Mouse (Mus musculus) cerebellum, adult 9-10 months (tissue): ENCODE data around the gene Tmem233.

Experiments used
- DNase-seq: peaks from one replicate; pipeline ENCODE4 v3.0.0; 2022

The Tmem233 gene

GRCm38 (mm10) chr5:116026561-116026960 is 56.5 kb downstream of the Tmem233 start:
- no peak for DNase-seq

DNA sequence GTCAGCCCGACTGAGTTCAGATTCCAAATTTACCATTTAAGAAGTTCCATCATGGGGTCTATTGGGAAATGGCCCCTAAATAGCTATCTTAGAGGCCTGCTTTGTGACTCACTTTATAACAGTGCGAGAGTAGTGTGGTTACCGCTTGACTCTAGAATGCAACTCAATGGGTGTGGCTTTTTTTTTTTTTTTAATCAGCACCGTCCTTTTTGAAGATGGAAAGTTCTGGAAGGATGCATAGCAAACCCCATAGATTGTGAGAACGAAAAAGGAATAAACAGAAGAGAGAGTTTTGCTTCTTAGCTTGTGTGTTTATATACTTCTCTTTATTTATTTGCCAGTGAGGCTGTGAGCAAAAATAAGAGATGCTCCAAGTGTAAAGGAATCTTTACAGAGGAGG is 56.9 kb downstream of the Tmem233 start:
- no peak for DNase-seq

- DNase-seq, result peak; percentile 90
Measured at GRCm38 (mm10) chr5:116024327-116024739, 58.7 kb downstream of the Tmem233 start, which contains the start of gene Prkab1. Gene Prkab1, minus strand, starts transcription at chr5:116024508.

GRCm38 (mm10) chr5:116023821-116024284 is 59.2 kb downstream of the Tmem233 start:
- DNase-seq, result peak; percentile 45

- peak; percentile 28 for DNase-seq
Measured at GRCm38 (mm10) chr5:116023251-116023661, 59.8 kb downstream of the Tmem233 start.

- DNase-seq, result no peak
Measured at GRCm38 (mm10) chr5:116022658-116023200, 60.3 kb downstream of the Tmem233 start.

DNA sequence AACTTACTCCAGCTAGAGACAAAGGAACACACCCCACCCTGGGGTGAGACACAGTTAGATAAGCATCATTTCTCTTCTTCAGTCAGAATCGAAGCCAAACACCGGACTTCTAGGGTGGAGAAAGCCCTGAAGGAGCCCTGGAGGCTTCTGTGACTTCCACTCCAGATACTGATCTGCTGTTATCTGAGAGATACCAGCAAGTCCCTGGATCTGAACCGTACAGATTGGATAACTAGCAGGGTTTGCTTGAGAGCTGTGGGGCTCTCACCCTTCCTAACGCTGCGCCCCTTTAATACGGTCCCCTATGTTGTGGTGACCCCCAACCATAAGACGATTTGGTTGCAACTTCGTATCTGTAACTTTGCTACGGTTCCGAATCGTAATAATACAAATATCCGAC is 60.9 kb downstream of the Tmem233 start:
- DNase-seq, result no peak

- DNase-seq, result no peak
Measured at GRCm38 (mm10) chr5:116021552-116021951, 61.5 kb downstream of the Tmem233 start.

DNA sequence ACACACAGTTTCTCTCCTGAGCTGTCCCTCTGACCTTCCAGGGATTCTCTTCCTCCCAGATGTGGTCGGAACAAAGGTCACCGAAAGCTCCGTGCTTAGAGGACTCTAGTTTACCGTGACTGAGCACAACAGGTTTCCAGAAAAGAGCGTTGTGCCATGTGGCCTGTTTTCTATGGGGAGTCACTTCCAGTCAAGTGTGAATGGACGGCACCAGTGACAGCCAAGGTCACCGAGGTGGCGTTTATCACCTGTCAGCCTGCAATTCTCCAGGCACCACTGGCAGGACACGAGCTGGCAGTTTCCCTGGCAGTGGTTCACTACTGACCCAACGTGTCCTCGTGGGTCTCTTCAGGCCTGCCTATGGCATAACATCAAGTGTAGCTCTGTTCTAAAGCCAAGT is 63.7 kb downstream of the Tmem233 start:
- DNase-seq, result no peak

GRCm38 (mm10) chr5:116018784-116019183 is 64.3 kb downstream of the Tmem233 start:
- DNase-seq, result no peak

GRCm38 (mm10) chr5:116018196-116018595 is 64.8 kb downstream of the Tmem233 start:
- DNase-seq, result no peak

- no peak for DNase-seq
Measured at GRCm38 (mm10) chr5:116017391-116017790, 65.7 kb downstream of the Tmem233 start.

GRCm38 (mm10) chr5:116016542-116016941 is 66.5 kb downstream of the Tmem233 start:
- no peak for DNase-seq

DNA sequence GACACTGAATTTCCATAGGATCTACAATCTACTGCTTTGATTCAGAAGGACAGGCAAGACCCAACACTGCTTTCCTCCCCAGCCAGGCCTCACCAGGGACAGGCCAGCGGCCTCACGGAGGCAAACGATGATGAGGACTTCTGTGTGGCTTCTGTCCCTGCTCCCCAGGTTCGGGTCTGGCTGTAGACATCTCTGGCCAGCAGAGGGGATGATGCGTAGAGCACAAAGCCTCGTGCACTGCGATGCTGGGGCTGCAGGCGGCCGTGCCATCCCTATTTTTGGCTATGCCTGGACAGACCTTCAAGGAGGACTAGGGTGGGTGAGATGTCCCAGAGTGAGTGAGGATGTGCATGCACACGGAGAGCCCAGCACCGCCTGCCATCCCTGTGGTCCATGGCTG is 68.8 kb downstream of the Tmem233 start:
- no peak for DNase-seq

- no peak for DNase-seq
Measured at GRCm38 (mm10) chr5:116013821-116014220, 69.2 kb downstream of the Tmem233 start.

DNA sequence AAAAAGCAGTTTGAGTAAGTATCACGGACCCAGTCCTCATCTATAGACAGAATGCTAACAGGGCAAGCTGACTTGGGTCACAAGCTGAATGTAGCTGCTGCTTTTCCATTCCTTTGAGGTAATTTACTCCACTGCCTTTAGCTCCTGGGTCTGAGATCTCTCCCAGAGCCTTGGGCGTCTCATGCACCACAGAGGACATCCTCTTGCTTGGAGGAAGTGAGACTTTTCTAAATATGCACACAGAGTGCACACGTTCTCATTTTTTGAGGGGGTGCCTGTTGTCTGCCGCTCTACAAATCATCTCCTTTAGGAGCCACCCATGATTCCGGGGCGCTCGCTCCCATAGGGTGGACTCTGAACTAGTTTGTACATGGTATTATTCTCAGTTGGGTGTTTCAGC is 70.5 kb downstream of the Tmem233 start:
- no peak for DNase-seq

DNA sequence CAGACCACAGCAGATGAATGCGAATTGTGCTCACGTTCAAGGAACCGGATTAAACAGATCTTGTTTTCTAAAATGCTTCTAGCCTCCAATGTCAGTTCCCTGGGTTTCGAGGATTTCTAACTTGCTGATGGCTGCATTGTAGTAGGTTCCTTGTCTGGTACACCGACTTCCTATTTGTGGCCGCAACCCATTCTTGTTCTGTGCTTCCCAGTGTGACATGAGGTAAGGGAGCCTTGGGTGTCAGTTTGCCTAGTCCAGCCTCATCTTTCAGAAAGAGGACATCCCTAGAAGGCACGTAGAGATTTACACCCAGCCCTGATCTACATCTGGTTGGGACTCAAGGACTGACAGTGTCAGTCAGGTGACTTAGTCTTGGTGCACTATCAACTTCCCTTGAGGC is 71.3 kb downstream of the Tmem233 start:
- DNase-seq, result no peak

- no peak for DNase-seq
Measured at GRCm38 (mm10) chr5:116009884-116010627, 73.0 kb downstream of the Tmem233 start.

DNA sequence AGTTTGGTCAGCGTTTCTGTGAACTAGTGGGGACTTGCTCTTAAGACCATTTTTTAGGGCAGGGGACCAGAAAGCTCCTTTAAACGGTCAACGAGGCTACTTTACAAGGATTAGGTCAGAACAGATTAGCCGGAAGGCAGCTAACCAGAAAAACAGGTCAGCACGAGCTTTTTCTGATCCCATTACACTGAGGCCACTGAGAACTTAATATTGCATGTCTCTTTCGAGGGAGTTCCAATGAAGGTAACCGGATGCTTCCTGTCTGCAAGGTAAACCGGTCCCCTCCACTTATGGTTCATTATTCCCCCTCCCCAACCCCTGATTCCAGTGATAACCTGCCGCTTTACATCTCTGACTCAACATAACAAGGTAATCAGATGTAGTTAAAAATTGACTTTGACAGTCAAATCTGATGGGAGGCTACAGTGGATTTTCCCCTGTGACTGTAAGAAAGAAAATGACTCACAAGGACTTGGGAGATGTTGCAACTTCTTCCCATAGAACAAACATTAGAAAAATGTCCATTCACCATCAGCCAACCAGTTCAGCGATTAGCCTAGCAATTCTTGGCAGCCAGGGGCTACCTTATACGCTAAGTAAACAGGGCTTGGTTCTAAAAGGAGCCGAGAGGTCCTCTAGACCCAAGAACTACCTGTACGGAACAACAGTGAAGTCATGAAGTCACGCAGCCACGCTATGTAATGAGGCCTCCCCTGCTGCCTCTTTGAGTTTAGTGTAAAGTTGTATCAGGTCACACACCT is 73.8 kb downstream of the Tmem233 start:
- DNase-seq, result no peak

- DNase-seq, result no peak
Measured at GRCm38 (mm10) chr5:116007723-116008122, 75.3 kb downstream of the Tmem233 start.

DNA sequence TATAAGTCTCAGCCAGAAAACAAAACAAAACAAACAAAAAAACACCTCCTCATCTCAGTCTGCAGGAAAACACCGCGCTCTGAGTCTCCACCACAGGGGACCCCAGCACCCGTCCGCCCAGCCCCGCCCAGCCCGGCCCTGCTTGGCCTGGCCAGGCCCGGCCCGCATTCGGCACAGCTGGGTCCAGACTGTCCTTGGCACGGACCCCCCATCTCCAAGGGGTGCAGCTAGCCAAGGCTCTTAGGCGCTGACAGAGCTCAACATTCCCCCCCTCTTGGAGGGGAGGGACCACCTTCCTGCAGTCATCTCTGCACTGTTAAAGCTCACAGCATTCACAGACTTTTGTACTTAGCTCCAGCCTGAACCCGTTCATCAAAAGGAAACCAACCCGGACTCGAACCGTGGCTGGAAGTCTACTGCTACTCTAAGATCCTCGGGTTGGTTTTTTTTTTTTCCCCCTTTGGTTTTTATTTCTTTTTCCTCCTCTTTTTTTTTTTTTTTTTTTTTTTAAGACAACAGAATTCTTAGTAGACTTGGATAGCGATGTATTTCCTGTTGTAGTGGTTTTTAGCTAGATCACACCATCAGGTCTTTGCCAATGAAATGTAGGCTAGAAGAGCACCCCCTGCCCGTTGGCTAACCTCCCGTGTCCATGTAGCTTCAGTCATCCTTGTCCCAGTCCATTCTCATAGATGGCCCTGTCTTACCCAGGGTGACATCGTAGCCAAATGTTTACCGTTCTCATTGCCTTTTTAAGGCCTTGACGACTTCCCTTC is 76.5 kb downstream of the Tmem233 start:
- DNase-seq, result peak; percentile 46

- no peak for DNase-seq
Measured at GRCm38 (mm10) chr5:116004271-116004670, 78.8 kb downstream of the Tmem233 start.

DNA sequence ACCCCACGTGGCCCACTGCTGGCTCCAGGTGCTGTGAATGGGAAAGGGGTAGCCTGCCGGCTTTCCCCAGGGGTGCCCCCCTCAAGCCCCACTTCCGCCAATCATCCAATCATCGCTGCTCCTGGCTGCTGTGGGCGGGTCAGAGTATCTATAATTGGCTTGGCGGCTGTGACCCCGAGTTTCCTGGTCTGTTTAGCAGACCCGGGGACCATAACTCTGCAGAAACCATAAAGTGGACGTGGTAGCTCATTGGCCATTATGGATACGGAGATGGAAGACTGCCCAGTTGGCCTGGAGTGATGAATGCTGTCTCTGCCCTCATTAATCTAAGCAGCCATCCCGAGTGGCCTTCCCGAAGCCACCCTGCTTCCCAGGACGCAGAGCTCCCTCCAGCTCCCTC is 79.2 kb downstream of the Tmem233 start:
- no peak for DNase-seq
